Mouse (Mus musculus) splenic B cell, adult 2 months (primary cell): ENCODE data around the gene Rps9.

ENCODE experiments used
- DNase-seq: peaks from one replicate; pipeline ENCODE4 v3.0.0-alpha.2; 2011; ENCODE audit warnings: low read depth, low spot score
- H3K27me3 ChIP-seq: 2 replicates; pipeline ENCODE4 v1.6.1; 2012; ENCODE audit warnings: mild to moderate bottlenecking, low read length, moderate library complexity, mixed read lengths; ENCODE audit not compliant: control insufficient read depth, poor library complexity, insufficient read depth, severe bottlenecking
- H3K36me3 ChIP-seq: 2 replicates; pipeline ENCODE4 v1.6.1; 2012; ENCODE audit warnings: mild to moderate bottlenecking, low read length, moderate library complexity, mixed read lengths; ENCODE audit not compliant: control insufficient read depth, poor library complexity, insufficient read depth, severe bottlenecking

The Rps9 gene

GRCm38 (mm10) chr7:3703879-3704441, at the start of gene Rps9:
TSS of gene Rps9 (plus strand) at chr7:3703993.
- Histone ChIP-seq H3K27me3 (no peaks in the 10 kb centered on the region), H3K36me3 (peaks cover 2% of the 10 kb centered on the region; the same call in 1 of the 2 replicates)
- DNase-seq = peak; percentile 99

GRCm38 (mm10) chr7:3656966-3657365, 46.8 kb upstream of the Rps9 start:
- H3K27me3 ChIP-seq = no peaks in the 10 kb centered on the region
- peaks cover 29% of the 10 kb centered on the region for H3K36me3 ChIP-seq
- DNase-seq = no peak

GRCm38 (mm10) chr7:3658578-3658977, 45.2 kb upstream of the Rps9 start:
- Histone ChIP-seq H3K36me3 (peaks cover 28% of the 10 kb centered on the region), H3K27me3 (no peaks in the 10 kb centered on the region)
- DNase-seq = no peak

- no peaks in the 10 kb centered on the region for H3K27me3 ChIP-seq
- peaks cover 6% of the 10 kb centered on the region; the same call in 1 of the 2 replicates for H3K36me3 ChIP-seq
- peak; percentile 13 for DNase-seq
Measured at GRCm38 (mm10) chr7:3664524-3665214, 39.1 kb upstream of the Rps9 start.

- peak; percentile 97 for DNase-seq
- H3K36me3 ChIP-seq = peaks cover 6% of the 10 kb centered on the region; the same call in 1 of the 2 replicates
- no peaks in the 10 kb centered on the region for H3K27me3 ChIP-seq
Measured at GRCm38 (mm10) chr7:3665215-3666114, 38.3 kb upstream of the Rps9 start, which contains the start of gene Leng1. TSS of gene Leng1 (minus strand) at chr7:3665840.

GRCm38 (mm10) chr7:3666921-3667391, 36.8 kb upstream of the Rps9 start:
- no peak for DNase-seq
- no peaks in the 10 kb centered on the region for H3K27me3 ChIP-seq
- peaks cover 4% of the 10 kb centered on the region for H3K36me3 ChIP-seq

GRCm38 (mm10) chr7:3674507-3675227, 29.1 kb upstream of the Rps9 start:
- H3K36me3 ChIP-seq = peaks cover 3% of the 10 kb centered on the region
- no peaks in the 10 kb centered on the region for H3K27me3 ChIP-seq
- DNase-seq = peak; percentile 89

- Histone ChIP-seq H3K36me3 (peaks cover 3% of the 10 kb centered on the region), H3K27me3 (no peaks in the 10 kb centered on the region)
- no peak for DNase-seq
Measured at GRCm38 (mm10) chr7:3675228-3675548, 28.6 kb upstream of the Rps9 start.

GRCm38 (mm10) chr7:3676371-3676770, 27.4 kb upstream of the Rps9 start:
- DNase-seq = no peak
- H3K36me3 ChIP-seq = peaks cover 5% of the 10 kb centered on the region
- no peaks in the 10 kb centered on the region for H3K27me3 ChIP-seq

GRCm38 (mm10) chr7:3677342-3677741, 26.5 kb upstream of the Rps9 start, which contains the start of gene Tmc4:
TSS of gene Tmc4 (minus strand) at chr7:3677553.
- Histone ChIP-seq H3K36me3 (peaks cover 5% of the 10 kb centered on the region), H3K27me3 (no peaks in the 10 kb centered on the region)
- DNase-seq = no peak

- H3K36me3 ChIP-seq = peaks cover 14% of the 10 kb centered on the region
- DNase-seq = no peak
- no peaks in the 10 kb centered on the region for H3K27me3 ChIP-seq
Measured at GRCm38 (mm10) chr7:3683908-3684550, 19.8 kb upstream of the Rps9 start.

- peaks cover 13% of the 10 kb centered on the region for H3K36me3 ChIP-seq
- no peak for DNase-seq
Measured at GRCm38 (mm10) chr7:3684698-3685097, 19.1 kb upstream of the Rps9 start.

GRCm38 (mm10) chr7:3685400-3686187, 18.2 kb upstream of the Rps9 start:
- no peaks in the 10 kb centered on the region for H3K27me3 ChIP-seq
- no peak for DNase-seq
- H3K36me3 ChIP-seq = peaks cover 16% of the 10 kb centered on the region

More at GRCm38 (mm10) chr7:3684698-3685097, 19.1 kb upstream of the Rps9 start:
- H3K27me3 ChIP-seq = no peaks in the 10 kb centered on the region
